Mouse (Mus musculus) intestine, embryonic 16.5 days (tissue): Measurements from ENCODE around the gene Slc2a12. TPM values are rescaled to one million over a fixed set of nuclear protein-coding genes. Genes with fewer than 3 reads are reported as not detected.

Source experiments
- ATAC-seq: fragments of 200-750 bp; cut with Nextera tagmentation; 2 replicates; pipeline ENCODE4 v1.8.0; 2017; ENCODE audit warnings: moderate TSS enrichment, moderate library complexity
- H3K27ac ChIP-seq: fragments of 300-500 bp; sonication (generic); 2 replicates; pipeline ENCODE4 v1.5.1; 2014; ENCODE audit warnings: mild to moderate bottlenecking, low read length
- H3K27me3 ChIP-seq: fragments of 300-500 bp; sonication (generic); replicated peaks from 2 replicates; pipeline ENCODE4 v1.6.1; 2014; ENCODE audit warnings: low read length, control low read depth, mixed read lengths; ENCODE audit not compliant: control insufficient read depth, insufficient read depth
- H3K36me3 ChIP-seq: fragments of 300-500 bp; sonication (generic); 2 replicates; pipeline ENCODE4 v1.6.1; 2014; ENCODE audit warnings: low read length, control low read depth; ENCODE audit not compliant: control insufficient read depth, insufficient read depth
- H3K4me1 ChIP-seq: fragments of 300-500 bp; sonication (generic); 2 replicates; pipeline ENCODE4 v1.6.1; 2014; ENCODE audit warnings: low read length, control low read depth, mixed read lengths; ENCODE audit not compliant: control insufficient read depth, insufficient read depth
- H3K4me2 ChIP-seq: fragments of 300-500 bp; sonication (generic); 2 replicates; pipeline ENCODE4 v1.6.1; 2014; ENCODE audit warnings: low read depth, low read length, control low read depth
- H3K4me3 ChIP-seq: fragments of 300-500 bp; sonication (generic); 2 replicates; pipeline ENCODE4 v1.5.1; 2014; ENCODE audit warnings: mild to moderate bottlenecking, low read length
- H3K9ac ChIP-seq: fragments of 300-500 bp; sonication (generic); 2 replicates; pipeline ENCODE4 v1.6.1; 2014; ENCODE audit warnings: low read depth, low read length
- H3K9me3 ChIP-seq: fragments of 300-500 bp; sonication (generic); 2 replicates; pipeline ENCODE4 v1.6.1; 2016; ENCODE audit warnings: low read length, control low read depth; ENCODE audit not compliant: control insufficient read depth
- WGBS: fragments of 180-500 bp; shearing (Covaris S2); extraction: QIAGEN DNeasy Blood & Tissue Kit; methylation state at CpG from one replicate; pipeline ENCODE4 v1.1.7; 2014; 5-methylcytosine and 5-hydroxymethylcytosine counted together
- microRNA-seq: library from miRNA; unstranded; fragments of <30 nt; microRNA quantifications from one replicate; pipeline ENCODE4, GENCODE M21; 2016
- polyA plus RNA-seq: library from polyadenylated mRNA; unstranded; fragments of >200 nt; fragmentation: Nextera tagmentation; extraction: Ambion mirVana; gene quantifications from 2 replicates; pipeline ENCODE4 v1.2.1, GENCODE M21; 2015

Gene Slc2a12
- polyA plus RNA-seq, 1 experiment from 2014 or later: 0.38 TPM

- Histone ChIP-seq H3K4me1 (peaks cover 11% of the 10 kb centered on the region), H3K9ac (peak overlapping the region; percentile 94), H3K27ac (no peak overlapping the region; the same call in 1 of the 2 replicates), H3K4me2 (peak overlapping the region; percentile 91), H3K4me3 (peak overlapping the region; percentile 99), H3K27me3 (no peaks in the 10 kb centered on the region), H3K9me3 (no peaks in the 10 kb centered on the region), H3K36me3 (no peaks in the 10 kb centered on the region)
- 49% methylated on average over 10 of the region's 10 CpGs for WGBS
- no peak for ATAC-seq
Observed at GRCm38 (mm10) chr10:22732181-22732580, 87.4 kb downstream of the Slc2a12 start.

GRCm38 (mm10) chr10:22745922-22746321, 101.1 kb downstream of the Slc2a12 start:
- H3K9me3 ChIP-seq: no peaks in the 10 kb centered on the region
- H3K27ac ChIP-seq: no peak overlapping the region
- no peak overlapping the region for H3K4me2 ChIP-seq
- no peaks in the 10 kb centered on the region for H3K36me3 ChIP-seq
- H3K9ac ChIP-seq: no peak overlapping the region
- no peaks in the 10 kb centered on the region for H3K4me1 ChIP-seq
- no peak overlapping the region for H3K4me3 ChIP-seq
- H3K27me3 ChIP-seq: no peaks in the 10 kb centered on the region
- no peak for ATAC-seq
- WGBS: 61% methylated on average over 7 of the region's 7 CpGs

- WGBS: 66% methylated on average over 13 of the region's 13 CpGs
- Histone ChIP-seq H3K27ac (no peak overlapping the region), H3K4me3 (no peak overlapping the region), H3K9ac (no peak overlapping the region), H3K36me3 (no peaks in the 10 kb centered on the region), H3K4me1 (no peaks in the 10 kb centered on the region), H3K9me3 (no peaks in the 10 kb centered on the region), H3K4me2 (no peak overlapping the region), H3K27me3 (no peaks in the 10 kb centered on the region)
- no peak for ATAC-seq
Observed at GRCm38 (mm10) chr10:22746334-22747322, 101.8 kb downstream of the Slc2a12 start.

- Histone ChIP-seq H3K4me1 (no peaks in the 10 kb centered on the region), H3K9ac (no peak overlapping the region), H3K9me3 (no peaks in the 10 kb centered on the region), H3K27me3 (no peaks in the 10 kb centered on the region), H3K36me3 (no peaks in the 10 kb centered on the region), H3K4me2 (no peak overlapping the region), H3K4me3 (no peak overlapping the region), H3K27ac (no peak overlapping the region)
- WGBS: 60% methylated on average over 5 of the region's 5 CpGs
- ATAC-seq: no peak
Observed at GRCm38 (mm10) chr10:22751175-22751682, 106.4 kb downstream of the Slc2a12 start.

Small RNA genes lying within 50 kb of the gene (microRNA-seq; reads per million reads assigned to microRNA genes)
- not detected for gene Mir7663

Other genes starting within 250 kb of the Slc2a12 start
- 38.4 and 39.7 TPM in 2 replicates for gene Tbpl1, start 86.9 kb downstream of the Slc2a12 start, polyA plus RNA-seq
- gene Tcf21, start 175.2 kb downstream of the Slc2a12 start, polyA plus RNA-seq: 133 and 145 TPM in 2 replicates